Mouse (Mus musculus): ENCODE data around the gene Lat2. TPM values are rescaled to one million over a fixed set of nuclear protein-coding genes. Genes with fewer than 3 reads are reported as not detected.

Gene Lat2
- total RNA-seq, 2 experiments from 2014 or later, result 0.87 to 1.2 TPM

DNA sequence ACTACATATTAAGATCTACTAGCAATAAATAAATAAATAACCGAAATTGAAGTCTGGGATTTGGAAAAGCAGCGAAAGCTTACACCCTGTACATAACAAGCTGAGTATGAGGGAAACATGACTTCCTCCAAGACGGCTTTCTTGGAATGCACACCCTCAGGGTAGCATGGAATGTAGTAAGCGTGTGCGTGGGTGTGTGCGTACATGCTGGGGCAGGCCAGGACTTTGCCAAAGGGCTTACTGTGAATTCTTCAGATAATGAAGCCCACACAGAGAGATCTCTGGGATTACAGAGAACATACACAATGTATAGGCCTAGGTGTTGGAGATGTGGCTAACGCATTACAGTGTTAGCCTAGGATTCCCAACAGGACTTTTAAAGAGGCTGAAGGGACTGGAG lies 37.3 kb downstream of the Lat2 start:
- no peak for DNase-seq
- Histone ChIP-seq H3K27ac (no peak overlapping the region), H3K4me3 (no peak overlapping the region)
- no peak for TF ChIP-seq CTCF (IDR thresholded peaks at IDR 0.05)
- intact Hi-C loops (cut with DNase I), result no loop called here

- no peak for TF ChIP-seq CTCF (IDR thresholded peaks at IDR 0.05)
- Histone ChIP-seq H3K4me3 (no peak overlapping the region), H3K27ac (no peak overlapping the region)
- intact Hi-C loops (cut with DNase I), result no loop called here
- DNase-seq, result no peak
Measured at GRCm38 (mm10) chr5:134576517-134577220, 38.2 kb downstream of the Lat2 start.

DNA sequence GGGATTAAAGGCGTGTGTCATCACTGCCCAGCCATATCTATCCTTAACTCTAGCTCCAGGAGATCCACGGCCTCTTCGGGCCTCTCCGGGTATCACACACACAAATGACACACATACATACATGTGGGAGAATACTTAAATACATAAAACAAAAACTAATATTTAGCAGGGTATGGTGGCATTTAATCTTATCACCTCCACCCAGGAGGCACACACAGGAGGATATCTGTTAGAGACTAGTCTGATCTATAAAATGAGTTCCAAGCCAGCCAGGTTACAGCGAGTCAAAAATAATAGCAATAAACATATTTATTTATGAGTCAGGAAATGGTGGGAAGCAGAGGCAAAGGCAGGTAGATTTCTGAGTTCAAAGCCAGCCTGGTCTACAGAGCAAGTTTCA lies 39.0 kb downstream of the Lat2 start:
- no peak for TF ChIP-seq CTCF (IDR thresholded peaks at IDR 0.05)
- DNase-seq, result no peak
- H3K4me3 ChIP-seq, result no peak overlapping the region
- intact Hi-C loops (cut with DNase I), result no loop called here
- no peak overlapping the region for H3K27ac ChIP-seq

DNA sequence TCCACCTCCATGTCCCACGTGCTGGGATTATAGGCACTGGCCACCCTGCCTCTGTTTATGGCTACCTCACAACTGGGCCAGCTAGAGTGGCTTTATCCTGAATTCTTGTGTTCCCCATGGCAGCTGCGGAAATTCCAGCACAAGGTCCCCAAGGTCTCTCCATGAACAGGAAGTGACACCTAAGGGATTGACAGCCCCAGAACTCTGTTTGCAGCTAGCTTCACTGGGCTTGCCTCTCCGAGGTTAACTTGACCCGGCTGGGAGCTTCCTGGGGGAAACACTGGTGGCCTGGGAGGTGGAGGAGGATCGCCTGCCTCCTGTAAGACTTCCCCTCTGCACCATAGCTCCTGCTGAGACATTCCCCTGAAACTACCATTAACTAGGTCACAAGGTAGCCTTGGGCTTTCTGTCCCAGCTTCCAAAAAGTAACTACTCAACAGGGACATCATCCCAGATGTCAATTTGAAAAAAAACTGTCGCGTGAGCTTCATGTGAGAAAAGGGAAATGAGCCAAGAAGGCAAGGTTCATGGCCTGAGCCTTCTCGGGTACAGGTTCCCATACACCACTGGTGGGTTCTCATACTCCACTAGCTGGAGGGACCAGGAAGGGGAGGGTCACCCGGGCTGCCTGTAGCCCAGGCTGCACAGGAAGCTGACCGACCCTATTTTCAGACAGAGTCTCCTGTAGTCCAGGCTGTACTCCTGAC lies 42.2 kb downstream of the Lat2 start:
- Histone ChIP-seq H3K27ac (peak overlapping the region; percentile 83), H3K4me3 (peak overlapping the region; percentile 87)
- TF ChIP-seq CTCF (IDR thresholded peaks at IDR 0.05), result no peak
- no peak for DNase-seq
- intact Hi-C loops (cut with DNase I), result loop anchor here (1.0 kb wide), 1 partner anchor 17 kb away; no protein-coding TSS in a partner anchor

DNA sequence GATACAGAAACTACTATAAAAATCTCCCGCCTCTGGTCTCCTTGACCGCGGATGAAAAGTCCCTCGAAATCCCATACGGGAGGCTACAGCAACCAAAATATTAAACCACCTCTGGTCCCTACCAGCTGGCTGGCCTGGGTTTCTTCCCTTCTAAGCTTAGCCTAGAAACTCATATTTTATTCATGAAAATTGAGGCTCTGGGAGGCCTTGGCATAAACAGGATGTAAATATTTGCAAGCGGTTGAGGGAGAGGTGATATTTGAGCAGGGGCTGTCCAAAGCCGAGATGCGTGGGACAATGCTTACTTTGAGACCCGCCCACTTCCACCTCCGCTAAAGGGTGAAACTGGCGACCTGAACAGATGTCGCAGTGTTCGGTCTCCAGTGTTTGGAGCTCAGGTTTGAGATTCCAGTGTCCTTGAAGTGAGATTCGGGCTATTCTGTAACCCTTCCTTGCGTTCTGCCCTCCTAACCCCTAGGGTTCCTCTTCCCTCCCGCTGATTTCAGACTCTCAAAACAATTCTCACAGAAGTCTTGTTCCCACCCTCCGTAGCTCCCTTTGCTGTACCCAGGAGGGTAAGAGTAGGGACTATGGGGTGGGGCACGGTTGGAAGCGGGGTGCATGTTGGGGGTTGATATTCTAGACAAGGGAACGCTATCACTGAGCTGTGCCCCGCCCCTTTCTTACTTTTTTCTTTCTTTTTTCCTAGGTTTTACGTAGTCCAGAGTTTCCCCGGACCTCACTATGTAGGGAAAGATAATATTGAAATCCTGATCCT lies 42.9 kb downstream of the Lat2 start:
- intact Hi-C loops (cut with DNase I), result loop anchor here (1.0 kb wide), 1 partner anchor 17 kb away; no protein-coding TSS in a partner anchor
- peak overlapping the region; percentile 83 for H3K27ac ChIP-seq
- TF ChIP-seq CTCF (IDR thresholded peaks at IDR 0.05), result no peak
- H3K4me3 ChIP-seq, result peak overlapping the region; percentile 87
- DNase-seq, result peak; percentile 43

DNA sequence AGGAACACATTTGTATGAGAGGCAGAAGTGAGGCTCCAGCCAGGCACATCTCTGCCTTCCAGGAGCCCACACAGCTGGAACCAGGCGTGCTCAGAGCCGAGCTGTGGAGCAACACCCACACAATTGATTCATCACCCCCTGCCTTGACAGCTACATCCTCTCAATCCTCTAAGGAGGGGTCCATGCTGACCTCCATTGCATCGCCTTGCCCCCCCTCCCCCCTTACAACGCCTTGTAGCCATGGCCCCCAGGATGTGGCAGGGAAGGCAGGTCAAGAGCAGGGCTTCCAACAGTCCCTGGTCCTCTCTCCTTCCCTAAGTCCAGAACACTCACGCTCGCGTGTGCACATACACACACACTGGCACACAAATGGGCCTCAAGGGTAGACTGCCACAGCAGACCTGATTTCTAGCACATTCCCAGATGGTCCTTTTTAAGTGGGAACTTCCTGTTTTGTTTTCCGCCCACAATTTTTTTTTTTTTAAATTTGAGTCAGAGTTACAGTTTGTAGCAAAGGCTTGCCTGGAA lies 45.8 kb downstream of the Lat2 start:
- Histone ChIP-seq H3K4me3 (no peak overlapping the region), H3K27ac (peak overlapping the region; percentile 64)
- no peak for TF ChIP-seq CTCF (IDR thresholded peaks at IDR 0.05)
- peak; percentile 35 for DNase-seq
- intact Hi-C loops (cut with DNase I), result no loop called here

- Histone ChIP-seq H3K27ac (no peak overlapping the region; the same call in 1 of the 2 replicates), H3K4me3 (no peak overlapping the region)
- intact Hi-C loops (cut with DNase I), result no loop called here
- no peak for DNase-seq
- TF ChIP-seq CTCF (IDR thresholded peaks at IDR 0.05), result no peak
Measured at GRCm38 (mm10) chr5:134568030-134568429, 46.8 kb downstream of the Lat2 start.

GRCm38 (mm10) chr5:134567445-134567844 lies 47.4 kb downstream of the Lat2 start:
- H3K4me3 ChIP-seq, result no peak overlapping the region
- no peak for TF ChIP-seq CTCF (IDR thresholded peaks at IDR 0.05)
- DNase-seq, result no peak

GRCm38 (mm10) chr5:134565696-134566095 lies 49.1 kb downstream of the Lat2 start:
- H3K27ac ChIP-seq, result no peak overlapping the region
- DNase-seq, result no peak
- TF ChIP-seq CTCF (IDR thresholded peaks at IDR 0.05), result no peak
- intact Hi-C loops (cut with DNase I), result no loop called here
- H3K4me3 ChIP-seq, result no peak overlapping the region

More at GRCm38 (mm10) chr5:134567445-134567844, 47.4 kb downstream of the Lat2 start:
- H3K27ac ChIP-seq, result no peak overlapping the region
- intact Hi-C loops (cut with DNase I), result no loop called here

- Histone ChIP-seq H3K4me3 (no peak overlapping the region), H3K27ac (no peak overlapping the region)
- no peak for TF ChIP-seq CTCF (IDR thresholded peaks at IDR 0.05)
- intact Hi-C loops (cut with DNase I), result no loop called here
- no peak for DNase-seq
Measured at GRCm38 (mm10) chr5:134564272-134564671, 50.6 kb downstream of the Lat2 start.

DNA sequence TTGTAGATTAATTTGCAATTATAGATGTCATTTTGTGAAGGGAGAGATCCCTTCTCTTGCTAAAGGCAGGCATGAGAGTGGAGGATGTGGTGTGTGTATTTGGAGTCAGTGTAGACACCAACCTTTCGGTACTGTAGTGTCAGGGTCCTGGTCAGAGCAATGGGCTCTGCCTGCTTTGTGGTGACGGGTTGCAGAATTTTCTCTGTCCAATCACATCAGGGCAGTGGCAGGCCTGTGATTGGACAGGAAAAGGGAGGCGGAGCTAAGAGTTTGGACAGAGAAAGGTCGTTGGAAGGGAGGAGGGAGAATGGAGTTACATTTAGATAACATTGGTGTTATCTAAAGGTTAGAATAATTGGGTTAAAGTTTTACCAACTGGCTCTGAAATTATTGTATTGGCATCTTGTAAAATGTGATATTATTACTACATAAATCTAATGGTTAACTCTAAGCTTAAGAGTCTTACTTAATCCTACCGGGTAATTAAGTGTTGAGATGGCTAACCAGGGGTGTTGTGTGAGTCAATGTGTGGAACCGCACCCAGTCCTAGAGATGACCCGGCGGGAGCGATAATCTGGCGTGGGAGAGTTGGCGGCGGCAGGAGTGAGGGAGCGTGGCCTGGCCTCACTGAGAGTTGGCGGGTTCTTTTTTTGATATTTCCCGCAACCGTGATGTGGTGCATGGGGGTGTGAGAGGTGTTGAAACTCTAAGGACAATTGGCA lies 54.2 kb downstream of the Lat2 start:
- DNase-seq, result no peak
- no peak overlapping the region for H3K4me3 ChIP-seq
- no peak for TF ChIP-seq CTCF (IDR thresholded peaks at IDR 0.05)
- H3K27ac ChIP-seq, result no peak overlapping the region
- intact Hi-C loops (cut with DNase I), result no loop called here

- Histone ChIP-seq H3K4me3 (no peak within 1 kb of the TSS), H3K27ac (no peak within 1 kb of the TSS)
- intact Hi-C loops (cut with DNase I), result no loop called here
- no peak for TF ChIP-seq CTCF (IDR thresholded peaks at IDR 0.05)
- DNase-seq, result no peak
Measured at GRCm38 (mm10) chr5:134560071-134560449, 54.8 kb downstream of the Lat2 start, which contains the start of gene Syna. Gene Syna (minus strand): TSS chr5:134560171.
